15 mouse cellular contexts compared by ENCODE assay signal in genomic region chr8:125327551-125328262, GRCm38 (mm10).
DNase-seq lines count a peak whose midpoint lies in the region; ATAC-seq and TF ChIP-seq lines count a peak whose summit lies in the region.
"Had no signal": no experiment of that assay in that cellular context is flagged by ENCODE, and none has a peak within 500 bp of the region (broad histone marks: within the 10 kb centered on the region; RNA-seq: fewer than 3 reads in every experiment).

No protein-coding gene starts in this region.

- TF ChIP-seq EP300 in heart, adult 2 months (IDR thresholded peaks at IDR 0.05; ENCODE audit: insufficient read depth, low read depth, low read length) = no peak

- H3K27ac ChIP-seq in heart, adult 2 months = peak overlapping the region; percentile 72
- H3K27ac ChIP-seq in heart, embryonic 11.5 days (ENCODE audit: low read depth, low read length) = peak overlapping the region; percentile 73
- H3K27ac ChIP-seq: left cerebral cortex, adult 2 months; limb, embryonic 13.5 days; neural tube, embryonic 13.5 days had no signal

- DNase-seq in heart, adult 2 months = peak; percentile 60
- no peak for DNase-seq in heart, adult 8-10 months (ENCODE audit: low spot score)
- peak; percentile 26 for DNase-seq in retina, postnatal 1 day
- no peak for DNase-seq in retina, embryonic 14.5 days (ENCODE audit: low spot score)
- no peak for DNase-seq in left cerebral cortex, adult 11 months (ENCODE audit: low spot score)
- DNase-seq in frontal cortex, postnatal 25 days (ENCODE audit: low spot score in 2 of 2) = no peak
- DNase-seq: cerebellum, adult 9-10 months; kidney, postnatal 25 days had no signal

- no peaks in the 10 kb centered on the region for H3K27me3 ChIP-seq in heart, adult 2 months (ENCODE audit: control insufficient read depth, insufficient read depth, low read length)
- H3K27me3 ChIP-seq in heart, embryonic 11.5 days (ENCODE audit: control insufficient read depth, insufficient read depth, low read length) = peaks cover 3% of the 10 kb centered on the region; the same call in 1 of the 2 replicates
- H3K27me3 ChIP-seq: CH12.LX had no signal

- intact Hi-C loops in heart, adult 2 months (cut with DNase I) = loop anchor here (2.0 to 10.0 kb wide), 2 partner anchors 21 to 337 kb away; partner anchors contain the start of gene Map10

- H3K9me3 ChIP-seq in heart, embryonic 11.5 days (replicated peaks; ENCODE audit: control insufficient read depth, low read length) = no peaks in the 10 kb centered on the region
- H3K9me3 ChIP-seq: limb, embryonic 13.5 days; neural tube, embryonic 13.5 days had no signal

- no peaks in the 10 kb centered on the region for H3K79me2 ChIP-seq in heart, adult 2 months (replicated peaks; ENCODE audit: control insufficient read depth, insufficient read depth, low read length)

- no peaks in the 10 kb centered on the region for H3K36me3 ChIP-seq in heart, adult 2 months (ENCODE audit: control insufficient read depth, insufficient read depth, low read length)
- H3K36me3 ChIP-seq in heart, embryonic 11.5 days (ENCODE audit: control insufficient read depth, insufficient read depth, low read length) = no peaks in the 10 kb centered on the region
- H3K36me3 ChIP-seq: limb, embryonic 13.5 days; neural tube, embryonic 13.5 days had no signal

- 33% methylated on average over 13 of the region's 13 CpGs for WGBS in heart, adult 2 months
- 51% methylated on average over 13 of the region's 13 CpGs for WGBS in heart, embryonic 11.5 days (ENCODE audit: insufficient replicate concordance)

- peaks cover 13% of the 10 kb centered on the region for H3K4me1 ChIP-seq in heart, adult 2 months (ENCODE audit: control insufficient read depth, insufficient read depth, low read length)
- peaks cover 52% of the 10 kb centered on the region for H3K4me1 ChIP-seq in heart, embryonic 11.5 days (ENCODE audit: control insufficient read depth, insufficient read depth, low read length)

- no peak for TF ChIP-seq POLR2A in heart, adult 2 months (IDR thresholded peaks at IDR 0.05; ENCODE audit: insufficient read depth, low read depth, low read length)

- TF ChIP-seq CTCF in heart, adult 2 months (IDR thresholded peaks at IDR 0.05) = no peak

- peak overlapping the region; percentile 48 for H3K4me2 ChIP-seq in heart, embryonic 11.5 days
- H3K4me2 ChIP-seq: limb, embryonic 13.5 days; neural tube, embryonic 13.5 days had no signal

- no peak for ATAC-seq in heart, embryonic 11.5 days (replicated peaks; ENCODE audit: insufficient number of reproducible peaks, low FRiP score, low TSS enrichment)
- ATAC-seq: inflammation-experienced regulatory T-cells, adult 6 months; midbrain, embryonic 16.5 days had no signal

- peak overlapping the region; percentile 26; the same call in 1 of the 2 replicates for H3K9ac ChIP-seq in heart, adult 2 months (ENCODE audit: low read depth, low read length)
- H3K9ac ChIP-seq in heart, embryonic 11.5 days (ENCODE audit: low read depth, low read length) = peak overlapping the region; percentile 40
- H3K9ac ChIP-seq: limb, embryonic 13.5 days; neural tube, embryonic 13.5 days had no signal

- peak overlapping the region; percentile 25 for H3K4me3 ChIP-seq in heart, adult 2 months
- peak overlapping the region; percentile 12; the same call in 1 of the 2 replicates for H3K4me3 ChIP-seq in heart, embryonic 11.5 days (ENCODE audit: low read depth, low read length)
- H3K4me3 ChIP-seq: left cerebral cortex, adult 2 months; limb, embryonic 13.5 days; neural tube, embryonic 13.5 days had no signal

Comparison
In these comparisons a context has a peak if more than half of its experiments do, and no peak if none do; other contexts are left out.
1. DNase-seq: peak in heart, adult 2 months (2 of 2) and retina, postnatal 1 day (single experiment); none in heart, adult 8-10 months (single experiment), retina, embryonic 14.5 days (single experiment), left cerebral cortex, adult 11 months (single experiment) and frontal cortex, postnatal 25 days (0 of 2).